Mouse (Mus musculus) brain, embryonic 18.5 days (tissue): ENCODE measurements around the gene Mical1.

Source experiments
- DNase-seq: peaks from one replicate; pipeline ENCODE4 v3.0.0-alpha.2; 2012; ENCODE audit warnings: low read depth, low spot score

The Mical1 gene

DNA sequence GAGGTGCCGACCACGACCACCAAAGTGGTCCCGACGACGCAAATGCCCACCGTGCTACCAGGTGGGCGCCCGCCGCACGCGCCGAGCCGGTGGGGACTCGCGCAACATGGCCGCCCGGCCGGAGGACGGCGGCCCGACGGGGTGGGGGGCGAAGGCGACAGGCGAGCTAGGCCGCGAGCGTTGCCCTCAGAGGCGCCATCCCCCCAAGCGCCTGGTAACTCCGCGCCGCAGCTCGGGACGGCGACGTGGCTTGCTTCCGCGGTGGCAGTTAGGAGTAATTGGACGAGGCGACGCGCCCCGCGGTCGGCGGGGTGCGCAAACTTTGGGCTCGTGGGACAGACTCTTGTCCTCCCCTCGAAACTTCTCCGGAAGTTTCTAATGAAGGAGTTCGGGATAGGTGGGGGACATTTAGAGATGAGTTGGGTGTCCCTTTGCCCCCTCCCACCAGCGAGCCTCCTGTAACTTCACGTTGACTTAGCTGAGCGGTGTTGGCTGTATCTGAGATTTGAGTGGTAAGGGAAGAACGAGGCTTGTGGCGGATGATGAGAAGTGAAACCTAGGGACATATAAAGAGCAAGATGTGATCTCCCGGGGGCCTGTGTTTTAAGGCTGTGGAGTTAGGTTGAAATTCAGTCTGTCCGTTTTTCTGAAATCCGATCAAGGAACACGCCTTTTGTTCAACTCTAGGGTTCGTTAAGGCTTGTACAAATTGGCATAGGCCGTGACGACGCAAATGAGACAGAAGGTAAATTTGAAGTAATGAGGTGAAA lies 43.7 kb downstream of the Mical1 start:
- no peak for DNase-seq

DNA sequence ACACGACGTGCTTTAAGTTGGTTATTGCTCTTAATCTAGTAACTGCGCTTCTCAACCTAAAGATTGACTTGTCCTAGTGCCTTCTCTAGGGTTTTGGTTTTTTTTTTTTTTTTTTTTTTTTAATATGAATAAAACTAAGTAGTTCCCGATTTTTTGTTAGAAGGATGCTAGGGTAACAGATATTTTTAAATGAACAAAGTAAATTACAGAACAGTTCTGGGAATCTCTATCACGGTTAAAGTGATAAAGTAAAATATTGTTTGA lies 44.2 kb downstream of the Mical1 start:
- no peak for DNase-seq

DNA sequence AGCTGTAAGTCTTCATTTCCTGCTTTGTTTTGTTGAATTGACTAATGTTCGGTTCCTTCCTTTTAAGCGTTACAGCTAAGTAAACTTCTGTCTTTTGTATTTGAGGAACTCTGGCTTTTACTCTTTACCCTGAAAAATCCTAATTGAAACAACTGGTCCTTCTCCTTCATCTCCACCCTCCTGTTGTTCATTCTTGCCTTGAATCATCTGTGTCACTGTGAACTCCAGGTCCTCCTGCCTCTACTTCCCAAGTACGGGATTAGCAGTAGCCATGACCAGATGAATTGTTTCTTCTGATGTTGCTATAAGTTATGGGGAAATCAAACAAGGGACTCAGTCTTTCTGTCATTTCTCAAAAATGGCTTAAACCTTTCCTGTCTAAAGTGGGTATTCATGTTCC lies 47.3 kb downstream of the Mical1 start:
- no peak for DNase-seq

DNA sequence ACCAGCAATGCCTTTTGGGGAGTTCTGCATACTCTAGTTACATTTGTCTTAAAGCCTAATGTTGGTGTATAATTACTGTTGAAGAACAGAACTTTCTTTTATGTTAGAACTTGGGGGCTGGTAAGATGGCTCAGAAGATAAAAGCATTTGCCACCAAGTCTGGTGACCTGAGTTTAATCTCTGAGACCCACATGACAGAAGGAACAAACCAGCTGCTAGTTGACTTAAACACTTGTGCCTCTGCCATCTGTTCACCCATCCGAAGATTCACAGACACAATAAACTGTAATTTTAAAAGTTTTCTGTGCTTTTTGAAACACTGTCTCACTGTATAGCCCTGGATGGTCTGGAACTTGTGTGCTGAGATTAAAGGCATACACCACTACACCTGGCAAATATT lies 49.6 kb downstream of the Mical1 start:
- DNase-seq, result no peak

DNA sequence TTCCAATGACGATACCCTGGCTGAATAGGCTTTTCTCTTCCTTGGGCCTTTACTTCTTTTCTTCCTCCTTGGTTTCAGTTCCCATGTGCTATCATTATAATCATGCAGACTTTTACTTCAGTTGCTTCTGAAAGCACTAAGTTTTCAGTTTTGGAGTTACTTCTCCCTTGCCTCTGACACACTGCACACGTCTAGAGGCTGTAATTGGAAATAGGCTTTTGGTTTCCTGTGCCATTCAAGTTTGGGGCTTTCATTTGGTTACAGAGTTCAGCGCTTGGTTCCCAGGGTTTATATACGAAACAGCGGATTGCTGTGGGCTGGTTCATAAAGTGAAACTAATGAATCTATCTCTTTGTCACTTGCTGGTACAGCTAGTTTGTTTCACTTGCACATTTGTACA lies 53.9 kb downstream of the Mical1 start:
- DNase-seq, result no peak

DNA sequence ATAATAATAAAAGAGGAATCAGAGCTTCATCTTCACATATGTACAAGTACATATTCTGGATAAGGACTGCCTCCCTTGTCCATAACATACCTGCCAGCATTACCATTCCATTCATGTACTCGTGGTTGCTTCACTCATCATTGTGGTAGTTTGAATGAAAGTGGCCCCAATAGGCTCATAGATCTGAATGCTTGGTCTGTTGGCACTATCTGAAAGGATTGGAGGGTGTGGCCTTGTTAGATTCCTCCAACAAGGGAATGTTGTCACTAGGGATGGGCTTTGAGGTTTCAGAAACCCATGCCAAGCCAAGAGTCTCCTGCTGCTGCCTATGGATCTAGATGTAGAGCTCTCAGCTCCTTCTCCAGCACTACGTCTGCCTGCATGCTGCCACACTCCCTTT lies 59.9 kb downstream of the Mical1 start:
- DNase-seq, result no peak
